Mouse (Mus musculus) midbrain, embryonic 11.5 days (tissue): ENCODE data around the gene Ipo13. TPM values are rescaled to one million over a fixed set of nuclear protein-coding genes. Genes with fewer than 3 reads are reported as not detected.
A peak's percentile ranks its signal among the peaks of the same experiment; 100 is the strongest.

ENCODE experiments used
- ATAC-seq: fragments of 200-750 bp; cut with Nextera tagmentation; 2 replicates; pipeline ENCODE4 v1.8.0; 2017; ENCODE audit warnings: moderate TSS enrichment, moderate library complexity; ENCODE audit not compliant: low FRiP score
- DNase-seq: peaks from one replicate; pipeline ENCODE4 v3.0.0; 2015; ENCODE audit warnings: low spot score; ENCODE audit errors: missing footprints
- H3K27ac ChIP-seq: fragments of 300-500 bp; sonication (generic); 2 replicates; pipeline ENCODE4 v1.5.1; 2014; ENCODE audit warnings: low read depth, low read length
- H3K27me3 ChIP-seq: fragments of 300-500 bp; sonication (generic); 2 replicates; pipeline ENCODE4 v1.6.1; 2014; ENCODE audit warnings: mild to moderate bottlenecking, low read length, moderate library complexity, mixed read lengths; ENCODE audit not compliant: control insufficient read depth, insufficient read depth
- H3K36me3 ChIP-seq: fragments of 300-500 bp; sonication (generic); 2 replicates; pipeline ENCODE4 v1.6.1; 2014; ENCODE audit warnings: mild to moderate bottlenecking, low read length, moderate library complexity, mixed read lengths; ENCODE audit not compliant: control insufficient read depth, insufficient read depth
- H3K4me1 ChIP-seq: fragments of 300-500 bp; sonication (generic); 2 replicates; pipeline ENCODE4 v1.6.1; 2014; ENCODE audit warnings: low read length; ENCODE audit not compliant: control insufficient read depth, insufficient read depth
- H3K4me2 ChIP-seq: fragments of 300-500 bp; sonication (generic); 2 replicates; pipeline ENCODE4 v1.6.1; 2014; ENCODE audit warnings: mild to moderate bottlenecking, moderate library complexity
- H3K4me3 ChIP-seq: fragments of 300-500 bp; sonication (generic); 2 replicates; pipeline ENCODE4 v1.5.1; 2014; ENCODE audit warnings: low read depth, low read length
- H3K9ac ChIP-seq: fragments of 300-500 bp; sonication (generic); 2 replicates; pipeline ENCODE4 v1.6.1; 2014; ENCODE audit warnings: low read length
- H3K9me3 ChIP-seq: fragments of 300-500 bp; sonication (generic); 2 replicates; pipeline ENCODE4 v1.6.1; 2016; ENCODE audit warnings: low read length; ENCODE audit not compliant: control insufficient read depth
- WGBS: fragments of 180-500 bp; shearing (Covaris S2); extraction: QIAGEN DNeasy Blood & Tissue Kit; methylation state at CpG from one replicate; pipeline ENCODE4 v1.1.7; 2014; 5-methylcytosine and 5-hydroxymethylcytosine counted together
- polyA plus RNA-seq: library from polyadenylated mRNA; unstranded; fragments of >200 nt; fragmentation: Nextera tagmentation; extraction: Ambion mirVana; gene quantifications from 2 replicates; pipeline ENCODE4 v1.2.1, GENCODE M21; 2014

Ipo13 gene
- polyA plus RNA-seq, 1 experiment from 2014 or later = 54.7 TPM

- 1% methylated on average over 13 of the region's 13 CpGs for WGBS
- ATAC-seq (peak; percentile 28), DNase-seq (peak; percentile 89)
- Histone ChIP-seq H3K9me3 (no peaks in the 10 kb centered on the region), H3K36me3 (no peaks in the 10 kb centered on the region), H3K27ac (no peak overlapping the region), H3K9ac (no peak overlapping the region; the same call in 1 of the 2 replicates), H3K27me3 (peaks cover 56% of the 10 kb centered on the region), H3K4me2 (peak overlapping the region; percentile 54), H3K4me3 (peak overlapping the region; percentile 25; the same call in 1 of the 2 replicates), H3K4me1 (peaks cover 23% of the 10 kb centered on the region)
These were observed 14.0 kb upstream of the Ipo13 start for GRCm38 (mm10) chr4:117928699-117929241.

- ATAC-seq (peak; percentile 39), DNase-seq (peak; percentile 94)
- no peaks in the 10 kb centered on the region for H3K36me3 ChIP-seq
- H3K9ac ChIP-seq = no peak overlapping the region
- H3K27ac ChIP-seq = no peak overlapping the region
- WGBS = 10% methylated on average over 6 of the region's 6 CpGs
- no peak overlapping the region for H3K4me3 ChIP-seq
- peaks cover 56% of the 10 kb centered on the region for H3K27me3 ChIP-seq
- H3K4me2 ChIP-seq = 0 out of 2 replicates have a peak overlapping the region, but pooled peaks have one; percentile 4
- no peaks in the 10 kb centered on the region for H3K9me3 ChIP-seq
- peaks cover 23% of the 10 kb centered on the region for H3K4me1 ChIP-seq
These were observed 13.4 kb upstream of the Ipo13 start for GRCm38 (mm10) chr4:117928234-117928633.

DNA sequence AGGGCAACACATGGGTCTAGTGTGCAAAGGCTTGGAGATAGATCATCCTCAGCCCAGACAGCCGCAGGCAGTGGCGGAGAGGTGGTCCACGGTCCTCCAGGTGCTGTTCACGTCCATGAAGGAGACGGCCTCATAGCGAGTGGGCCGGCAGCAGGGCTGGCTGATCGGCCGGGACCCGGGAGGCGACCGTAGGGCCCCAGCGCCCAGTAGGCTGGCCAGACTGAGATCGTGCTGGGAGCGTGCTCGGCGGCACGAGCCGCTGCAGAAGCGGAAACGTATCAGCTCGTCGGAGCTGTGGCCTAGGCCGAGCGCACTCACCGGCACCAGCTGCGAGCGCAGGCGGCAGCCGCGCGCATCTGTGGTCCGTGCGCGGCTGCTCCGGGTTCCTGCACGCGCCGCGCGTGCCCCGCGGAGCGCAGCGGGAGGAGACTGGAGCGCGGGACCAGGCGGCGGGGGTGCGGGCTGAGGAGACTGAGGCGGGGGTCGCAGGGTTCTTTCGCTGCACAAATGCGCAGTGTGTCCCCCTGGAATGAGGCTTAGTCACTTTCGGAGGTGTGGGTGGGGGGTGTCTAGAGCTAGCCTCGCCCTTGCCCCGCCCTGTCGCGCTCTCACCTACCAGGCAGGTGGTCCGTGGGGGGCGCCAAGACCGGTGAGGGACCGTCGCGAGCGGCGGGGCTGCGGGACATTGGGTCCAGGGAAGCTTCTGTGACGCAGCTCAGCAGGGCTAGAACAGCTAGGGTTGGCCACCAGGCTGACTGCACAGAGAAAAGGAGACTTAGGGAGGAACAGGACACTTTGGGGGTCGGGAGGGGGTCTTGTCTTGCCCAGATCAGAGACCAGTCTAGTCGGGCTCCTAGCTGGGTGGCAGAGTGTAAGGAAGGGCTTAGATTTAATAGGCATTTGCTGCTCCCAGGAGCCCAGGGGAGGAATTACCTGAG lies 12.0 kb upstream of the Ipo13 start:
- Histone ChIP-seq H3K4me2 (peak overlapping the region; percentile 78), H3K4me3 (peak overlapping the region; percentile 43), H3K27me3 (peaks cover 56% of the 10 kb centered on the region), H3K4me1 (peaks cover 23% of the 10 kb centered on the region), H3K9ac (peak overlapping the region; percentile 55), H3K27ac (no peak overlapping the region), H3K9me3 (no peaks in the 10 kb centered on the region), H3K36me3 (no peaks in the 10 kb centered on the region)
- WGBS = under 1% methylated on average over 63 of the region's 71 CpGs
- peak; percentile 91 for DNase-seq
- peak; percentile 70 for ATAC-seq

DNA sequence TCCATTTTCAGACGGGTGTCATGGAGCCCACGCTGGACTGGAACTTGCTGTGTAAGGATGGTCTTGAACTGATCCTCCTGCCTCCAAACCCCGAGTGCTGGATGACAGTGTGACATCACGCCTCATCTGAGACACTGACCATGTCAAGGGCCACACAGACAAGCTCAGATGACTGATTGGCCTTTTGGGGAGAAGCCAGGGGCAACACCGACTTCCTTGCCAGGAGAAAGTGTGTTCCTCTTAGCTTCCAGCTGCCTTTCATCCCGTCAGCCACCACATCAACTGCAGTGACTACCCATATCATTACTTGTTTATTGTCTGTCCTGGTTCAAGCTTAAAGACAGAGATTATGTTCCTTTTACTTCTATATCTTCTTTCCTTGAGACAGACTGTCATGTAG lies 10.1 kb upstream of the Ipo13 start:
- Histone ChIP-seq H3K27ac (no peak overlapping the region), H3K4me3 (no peak overlapping the region), H3K27me3 (peaks cover 50% of the 10 kb centered on the region), H3K4me1 (peaks cover 23% of the 10 kb centered on the region), H3K9me3 (no peaks in the 10 kb centered on the region), H3K36me3 (no peaks in the 10 kb centered on the region), H3K4me2 (no peak overlapping the region), H3K9ac (no peak overlapping the region)
- no peak for ATAC-seq
- 72% methylated on average over 4 of the region's 6 CpGs for WGBS
- DNase-seq = no peak

- ATAC-seq (no peak), DNase-seq (no peak)
- no peak overlapping the region for H3K27ac ChIP-seq
- peaks cover 36% of the 10 kb centered on the region for H3K27me3 ChIP-seq
- 57% methylated on average over 2 of the region's 2 CpGs for WGBS
- H3K9me3 ChIP-seq = no peaks in the 10 kb centered on the region
- H3K4me2 ChIP-seq = no peak overlapping the region
- H3K9ac ChIP-seq = no peak overlapping the region
- no peaks in the 10 kb centered on the region for H3K36me3 ChIP-seq
- H3K4me1 ChIP-seq = peaks cover 9% of the 10 kb centered on the region
- H3K4me3 ChIP-seq = no peak overlapping the region
These were observed 8.7 kb upstream of the Ipo13 start for GRCm38 (mm10) chr4:117923450-117923849.

DNA sequence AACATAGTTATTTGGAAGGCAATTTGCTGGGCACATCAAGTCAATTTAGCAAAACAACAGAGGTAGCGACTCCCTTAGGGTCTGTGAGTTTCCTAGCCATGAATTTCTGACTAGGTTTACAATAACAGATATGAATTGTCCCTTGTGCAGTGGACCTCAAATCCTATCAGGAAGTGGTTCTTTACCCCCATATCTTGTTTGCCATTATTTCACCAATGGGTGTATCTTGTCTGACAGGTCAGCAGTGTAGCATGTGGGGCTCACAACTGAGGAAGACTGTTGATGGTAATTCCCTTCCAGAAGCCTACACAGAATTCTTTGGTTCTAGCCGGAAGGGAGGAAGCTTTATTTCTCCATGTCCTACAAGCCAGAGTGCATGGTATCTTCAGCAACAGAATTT lies 6.6 kb upstream of the Ipo13 start:
- H3K4me1 ChIP-seq = 0 out of 2 replicates have a peak, but pooled peaks cover under 1% of the 10 kb centered on the region
- H3K4me2 ChIP-seq = no peak overlapping the region
- H3K9me3 ChIP-seq = no peaks in the 10 kb centered on the region
- H3K27me3 ChIP-seq = peaks cover 15% of the 10 kb centered on the region
- 91% methylated on average over 2 of the region's 2 CpGs for WGBS
- no peak overlapping the region for H3K4me3 ChIP-seq
- DNase-seq (no peak), ATAC-seq (no peak)
- H3K27ac ChIP-seq = no peak overlapping the region
- H3K9ac ChIP-seq = no peak overlapping the region
- no peaks in the 10 kb centered on the region for H3K36me3 ChIP-seq

- H3K9ac ChIP-seq = no peak overlapping the region
- WGBS = 91% methylated on average over 5 of the region's 5 CpGs
- no peaks in the 10 kb centered on the region for H3K27me3 ChIP-seq
- H3K4me2 ChIP-seq = no peak overlapping the region
- no peaks in the 10 kb centered on the region for H3K36me3 ChIP-seq
- no peak overlapping the region for H3K4me3 ChIP-seq
- H3K27ac ChIP-seq = no peak overlapping the region
- H3K4me1 ChIP-seq = peaks cover 8% of the 10 kb centered on the region
- DNase-seq = no peak
- H3K9me3 ChIP-seq = no peaks in the 10 kb centered on the region
- no peak for ATAC-seq
These were observed 4.0 kb upstream of the Ipo13 start for GRCm38 (mm10) chr4:117918762-117919161.

DNA sequence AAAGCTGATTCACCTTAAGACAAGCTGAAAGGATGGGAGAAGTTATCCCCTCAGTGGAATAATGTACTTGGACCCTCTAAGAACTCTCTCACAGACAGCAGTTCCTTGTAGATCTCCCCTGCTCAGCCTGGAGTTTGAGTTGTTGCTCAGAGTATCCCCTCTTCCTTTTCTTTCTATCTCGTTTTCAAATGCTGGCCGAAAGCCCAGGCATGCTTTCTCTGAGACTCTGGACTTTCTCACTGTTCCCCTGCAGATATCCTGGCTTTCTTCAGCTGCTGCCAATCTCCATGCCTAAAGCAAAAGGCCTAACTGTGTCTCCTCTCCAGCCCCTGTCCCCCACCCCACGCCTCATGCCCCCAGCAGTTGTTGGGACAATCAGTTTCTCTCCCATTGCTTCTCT lies 3.5 kb upstream of the Ipo13 start:
- H3K36me3 ChIP-seq = no peaks in the 10 kb centered on the region
- H3K9ac ChIP-seq = no peak overlapping the region
- H3K27me3 ChIP-seq = no peaks in the 10 kb centered on the region
- ATAC-seq (no peak), DNase-seq (no peak)
- no peak overlapping the region for H3K4me3 ChIP-seq
- 94% methylated on average over 3 of the region's 3 CpGs for WGBS
- H3K4me2 ChIP-seq = no peak overlapping the region
- H3K27ac ChIP-seq = no peak overlapping the region
- peaks cover 13% of the 10 kb centered on the region for H3K4me1 ChIP-seq
- H3K9me3 ChIP-seq = no peaks in the 10 kb centered on the region

- H3K4me3 ChIP-seq = no peak overlapping the region
- no peaks in the 10 kb centered on the region for H3K9me3 ChIP-seq
- H3K4me1 ChIP-seq = peaks cover 17% of the 10 kb centered on the region
- WGBS = 93% methylated on average over 4 of the region's 4 CpGs
- no peak for ATAC-seq
- DNase-seq = no peak
- H3K36me3 ChIP-seq = no peaks in the 10 kb centered on the region
- H3K4me2 ChIP-seq = no peak overlapping the region
- H3K27ac ChIP-seq = no peak overlapping the region
- no peaks in the 10 kb centered on the region for H3K27me3 ChIP-seq
- H3K9ac ChIP-seq = no peak overlapping the region
These were observed 3.0 kb upstream of the Ipo13 start for GRCm38 (mm10) chr4:117917847-117918246.
